Mouse (Mus musculus): Measurements from ENCODE around the gene Svep1.

Svep1 gene

DNA sequence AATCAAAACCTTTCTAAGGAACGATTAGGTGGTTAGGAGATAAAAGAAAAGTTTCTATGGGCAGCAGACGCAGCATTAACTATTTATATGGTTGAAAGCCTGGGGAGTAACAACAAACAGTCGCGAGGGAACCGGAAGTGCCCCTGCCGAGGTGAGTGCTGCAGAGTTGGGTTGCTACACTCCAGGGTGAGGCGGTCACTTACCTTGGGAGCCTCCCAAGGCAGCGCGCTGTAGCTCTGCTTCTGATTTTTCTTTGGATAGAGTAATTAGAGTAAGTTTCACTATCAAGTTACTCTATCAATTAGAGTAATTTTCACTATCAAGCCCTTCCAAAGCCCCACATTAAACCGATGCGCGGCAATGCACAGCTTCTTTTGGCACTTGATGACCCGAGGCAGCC lies 172.0 kb downstream of the Svep1 start:
- in situ Hi-C loops (cut with MboI; ENCODE audit: unreplicated experiment in 2 of 2): no loop called here

DNA sequence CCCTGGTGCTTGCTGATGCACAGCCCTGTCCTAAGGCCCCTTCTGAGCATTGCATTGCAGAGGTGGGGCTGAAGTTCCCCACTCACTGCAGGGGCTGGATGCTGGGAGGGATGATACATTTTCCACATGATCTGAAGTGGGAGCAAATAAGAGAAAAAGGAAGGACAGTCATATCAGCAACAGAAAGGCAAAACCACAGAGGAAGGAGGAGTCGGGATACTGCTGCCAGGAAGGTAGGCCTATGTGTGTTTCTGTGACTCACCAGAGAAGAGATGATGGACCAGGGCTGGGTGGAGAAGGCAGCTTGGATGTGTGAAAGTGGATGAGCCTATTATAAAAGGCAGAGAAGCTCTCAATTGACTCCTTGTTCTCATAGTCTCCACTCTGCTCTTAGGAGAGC lies 173.9 kb downstream of the Svep1 start:
- in situ Hi-C loops (cut with MboI; ENCODE audit: unreplicated experiment in 2 of 2): no loop called here

DNA sequence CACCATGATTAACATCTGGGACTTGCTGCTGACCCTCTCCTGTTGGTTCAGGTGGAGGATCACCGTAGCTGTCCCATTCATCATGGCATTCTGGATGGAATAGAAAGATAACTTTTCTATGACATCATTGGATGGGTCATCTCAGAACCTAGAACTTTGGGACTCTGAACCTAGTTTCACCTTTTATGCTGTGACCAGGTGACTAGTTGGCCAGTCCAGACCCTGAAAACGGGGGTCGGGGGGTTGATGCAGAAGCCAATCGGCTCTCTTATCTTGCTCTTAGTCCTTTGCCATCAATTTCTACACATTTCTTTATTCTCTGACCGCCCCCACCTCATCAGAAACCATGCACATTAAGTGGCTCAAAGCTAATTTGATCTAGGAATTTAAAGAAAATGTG lies 197.6 kb downstream of the Svep1 start, which contains the start of gene Txndc8:
Gene Txndc8 (minus strand): TSS at position 101 of the 400 bp plus-strand sequence.
- in situ Hi-C loops (cut with MboI; ENCODE audit: unreplicated experiment in 2 of 2): no loop called here

DNA sequence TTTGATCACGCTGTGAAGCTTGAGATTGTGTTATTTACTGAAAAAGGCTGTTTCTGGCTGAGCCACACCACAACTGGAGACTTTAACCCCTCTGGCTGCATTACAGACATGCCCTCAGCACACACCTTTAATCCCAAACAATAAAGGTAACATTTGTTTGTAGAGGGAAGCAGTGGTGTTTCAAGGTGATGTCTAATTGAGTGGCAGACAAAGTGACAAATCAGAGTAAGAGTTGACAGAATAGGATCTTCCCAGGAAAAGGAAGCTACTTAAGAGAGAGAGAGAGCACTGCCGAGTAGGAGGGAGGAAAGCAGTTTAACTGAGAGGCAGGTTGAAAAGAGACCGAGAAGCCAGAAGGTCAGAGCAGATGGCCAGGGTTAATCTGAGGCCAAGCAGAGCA lies 203.2 kb downstream of the Svep1 start:
- in situ Hi-C loops (cut with MboI; ENCODE audit: unreplicated experiment in 2 of 2): no loop called here
